Mouse (Mus musculus) common myeloid progenitor, adult 5-6 weeks (primary cell): ENCODE measurements at regions not wholly inside any gene's neighbourhood (a gene's known extent, or its start where the extent isn't known, plus 50 kb on each side); places are given as distances from the start of the nearest gene placed in this dataset.

ENCODE experiments used
- ATAC-seq: replicated peaks from 2 replicates; pipeline ENCODE4 v1.8.0; 2016; ENCODE audit warnings: low read depth, mild to moderate bottlenecking, moderate TSS enrichment, inconsistent platforms; ENCODE audit not compliant: poor library complexity, severe bottlenecking

- no peak for ATAC-seq
These were observed 53.9 kb upstream of the Cdkn3 start for GRCm38 (mm10) chr14:46706462-46706861.

- ATAC-seq, result no peak
These were observed 56.0 kb upstream of the Cdkn3 start for GRCm38 (mm10) chr14:46704316-46704751.

GRCm38 (mm10) chr14:46702669-46703435 is 57.5 kb upstream of the Cdkn3 start:
- ATAC-seq, result peak; percentile 89

GRCm38 (mm10) chr14:46692571-46692970 is 67.8 kb upstream of the Cdkn3 start:
- no peak for ATAC-seq

GRCm38 (mm10) chr14:46692067-46692466 is 68.3 kb upstream of the Cdkn3 start:
- no peak for ATAC-seq

GRCm38 (mm10) chr14:46682728-46683127 is 77.6 kb upstream of the Cdkn3 start:
- no peak for ATAC-seq

- peak; percentile 88 for ATAC-seq
These were observed 81.4 kb upstream of the Cdkn3 start for GRCm38 (mm10) chr14:46678935-46679334.

- ATAC-seq, result no peak
These were observed 88.7 kb upstream of the Cdkn3 start for GRCm38 (mm10) chr14:46671482-46672225.

- no peak for ATAC-seq
These were observed 89.3 kb upstream of the Cdkn3 start for GRCm38 (mm10) chr14:46671062-46671461.

- ATAC-seq, result no peak
These were observed 89.9 kb upstream of the Cdkn3 start for GRCm38 (mm10) chr14:46670221-46671046.

- no peak for ATAC-seq
These were observed 92.1 kb upstream of the Cdkn3 start for GRCm38 (mm10) chr14:46668275-46668674.

GRCm38 (mm10) chr14:46664305-46664704 is 96.0 kb upstream of the Cdkn3 start:
- no peak for ATAC-seq

- no peak for ATAC-seq
These were observed 96.8 kb upstream of the Cdkn3 start for GRCm38 (mm10) chr14:46663529-46663928.

GRCm38 (mm10) chr14:46661792-46662545 is 98.4 kb upstream of the Cdkn3 start:
- no peak for ATAC-seq

GRCm38 (mm10) chr14:46661118-46661791 is 99.1 kb upstream of the Cdkn3 start:
- ATAC-seq, result no peak

- ATAC-seq, result no peak
These were observed 101.0 kb upstream of the Cdkn3 start for GRCm38 (mm10) chr14:46659365-46659764.

- ATAC-seq, result no peak
These were observed 104.1 kb upstream of the Cdkn3 start for GRCm38 (mm10) chr14:46656249-46656648.

- ATAC-seq, result no peak
These were observed 112.9 kb upstream of the Cdkn3 start for GRCm38 (mm10) chr14:46647319-46647974.
